Mouse (Mus musculus): ENCODE data around the gene 9030612E09Rik.

GRCm38 (mm10) chr10:43173141-43173827 lies 1.2 kb upstream of the 9030612E09Rik start:
- TF ChIP-seq CTCF (IDR thresholded peaks at IDR 0.05; ENCODE audit: control insufficient read depth, insufficient read depth, insufficient read length) (no peak), USF1 (IDR thresholded peaks at IDR 0.05; ENCODE audit: low read depth) (no peak), CEBPB (IDR thresholded peaks at IDR 0.05; ENCODE audit: low read depth) (no peak)

Data from C2C12 (cell line).